Mouse (Mus musculus) forebrain, embryonic 12.5 days (tissue): ENCODE data around the gene Unc119b. TPM values are rescaled to one million over a fixed set of nuclear protein-coding genes. Genes with fewer than 3 reads are reported as not detected.
"Not testable (repeated sequence)": the region's sequence is repeated elsewhere in the genome, so short reads cannot be mapped to it uniquely, and the experiment has no call there.

Experiments used
- ATAC-seq: fragments of 200-750 bp; cut with Nextera tagmentation; 2 replicates; pipeline ENCODE4 v1.8.0; 2017; ENCODE audit warnings: moderate TSS enrichment; ENCODE audit not compliant: low FRiP score
- H3K27ac ChIP-seq: fragments of 300-500 bp; sonication (generic); 2 replicates; pipeline ENCODE4 v1.5.1; 2016; ENCODE audit warnings: mild to moderate bottlenecking
- H3K27me3 ChIP-seq: fragments of 300-500 bp; sonication (generic); 2 replicates; pipeline ENCODE4 v1.6.1; 2016; ENCODE audit warnings: mild to moderate bottlenecking
- H3K36me3 ChIP-seq: fragments of 300-500 bp; sonication (generic); replicated peaks from 2 replicates; pipeline ENCODE4 v1.6.1; 2016; ENCODE audit warnings: mild to moderate bottlenecking
- H3K4me1 ChIP-seq: fragments of 300-500 bp; sonication (generic); 2 replicates; pipeline ENCODE4 v1.6.1; 2016
- H3K4me2 ChIP-seq: fragments of 300-500 bp; sonication (generic); 2 replicates; pipeline ENCODE4 v1.6.1; 2016; ENCODE audit warnings: mild to moderate bottlenecking, moderate library complexity
- H3K4me3 ChIP-seq: fragments of 300-500 bp; sonication (generic); replicated peaks from 2 replicates; pipeline ENCODE4 v1.5.1; 2016; ENCODE audit warnings: mild to moderate bottlenecking
- H3K9ac ChIP-seq: fragments of 300-500 bp; sonication (generic); 2 replicates; pipeline ENCODE4 v1.6.1; 2016; ENCODE audit warnings: mild to moderate bottlenecking
- H3K9me3 ChIP-seq: fragments of 300-500 bp; sonication (generic); 2 replicates; pipeline ENCODE4 v1.6.1; 2016
- WGBS: fragments of 180-500 bp; shearing (Covaris S2); methylation state at CpG from one replicate; pipeline ENCODE4 v1.1.7; 2016; 5-methylcytosine and 5-hydroxymethylcytosine counted together
- polyA plus RNA-seq: library from polyadenylated mRNA; unstranded; fragments of >200 nt; fragmentation: Nextera tagmentation; extraction: Ambion mirVana; gene quantifications from 2 replicates; pipeline ENCODE4 v1.2.1, GENCODE M21; 2016

The Unc119b gene
- polyA plus RNA-seq, 1 experiment from 2014 or later, result 68.6 TPM

GRCm38 (mm10) chr5:115099530-115099929 lies 35.2 kb downstream of the Unc119b start:
- Histone ChIP-seq H3K4me1 (no peaks in the 10 kb centered on the region), H3K4me3 (no peak overlapping the region), H3K4me2 (no peak overlapping the region), H3K9ac (no peak overlapping the region), H3K9me3 (no peaks in the 10 kb centered on the region), H3K27ac (no peak overlapping the region), H3K27me3 (no peaks in the 10 kb centered on the region), H3K36me3 (peaks cover 80% of the 10 kb centered on the region)
- WGBS, result 87% methylated on average over 5 of the region's 5 CpGs
- ATAC-seq, result no peak

- no peak within 1 kb of the TSS for H3K9ac ChIP-seq
- H3K36me3 ChIP-seq, result peaks cover 77% of the 10 kb centered on the region
- no peak within 1 kb of the TSS for H3K27ac ChIP-seq
- 92% methylated on average over 8 of the region's 8 CpGs for WGBS
- no peak within 1 kb of the TSS for H3K4me2 ChIP-seq
- H3K27me3 ChIP-seq, result no peaks in the 10 kb centered on the region
- H3K4me1 ChIP-seq, result no peaks in the 10 kb centered on the region
- H3K9me3 ChIP-seq, result no peaks in the 10 kb centered on the region
- ATAC-seq, result no peak
- H3K4me3 ChIP-seq, result no peak within 1 kb of the TSS
These were observed 36.6 kb downstream of the Unc119b start, which contains the start of gene Gm10401 for GRCm38 (mm10) chr5:115098195-115098594. Gm10401 (minus strand) TSS chr5:115098295.

- Histone ChIP-seq H3K4me1 (no peaks in the 10 kb centered on the region), H3K27me3 (no peaks in the 10 kb centered on the region), H3K36me3 (peaks cover 76% of the 10 kb centered on the region), H3K9me3 (peaks cover 4% of the 10 kb centered on the region; the same call in 1 of the 2 replicates), H3K27ac (no peak overlapping the region), H3K4me2 (no peak overlapping the region), H3K9ac (no peak overlapping the region), H3K4me3 (no peak overlapping the region)
- WGBS, result 91% methylated on average over 6 of the region's 6 CpGs
- ATAC-seq, result no peak
These were observed 43.0 kb downstream of the Unc119b start for GRCm38 (mm10) chr5:115091776-115092175.

DNA sequence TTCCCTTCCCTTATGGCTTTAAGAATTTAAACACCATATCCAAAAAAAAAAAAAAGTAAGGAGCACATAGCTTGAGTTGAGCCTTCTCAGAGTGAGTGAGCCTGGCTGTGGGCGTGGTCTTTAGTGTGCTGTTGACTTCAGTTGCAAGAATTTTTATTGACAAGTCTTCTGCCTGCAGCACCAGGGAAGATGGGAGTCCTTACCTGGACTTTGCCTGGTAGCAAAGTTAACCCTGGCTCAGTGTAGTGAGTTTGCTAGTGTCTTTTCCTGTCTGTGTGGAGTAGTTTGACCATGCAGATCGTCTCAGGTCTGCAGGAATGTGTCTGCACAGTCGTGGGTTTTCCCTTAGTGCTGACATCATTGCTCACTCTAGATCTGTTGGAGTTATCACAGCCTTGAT lies 43.8 kb downstream of the Unc119b start:
- H3K4me1 ChIP-seq, result no peaks in the 10 kb centered on the region
- no peak overlapping the region for H3K27ac ChIP-seq
- H3K4me2 ChIP-seq, result no peak overlapping the region
- no peak overlapping the region for H3K9ac ChIP-seq
- H3K27me3 ChIP-seq, result no peaks in the 10 kb centered on the region
- H3K36me3 ChIP-seq, result peaks cover 76% of the 10 kb centered on the region
- H3K9me3 ChIP-seq, result peaks cover 4% of the 10 kb centered on the region; the same call in 1 of the 2 replicates
- no peak overlapping the region for H3K4me3 ChIP-seq
- no peak for ATAC-seq
- 91% methylated on average over 3 of the region's 3 CpGs for WGBS

DNA sequence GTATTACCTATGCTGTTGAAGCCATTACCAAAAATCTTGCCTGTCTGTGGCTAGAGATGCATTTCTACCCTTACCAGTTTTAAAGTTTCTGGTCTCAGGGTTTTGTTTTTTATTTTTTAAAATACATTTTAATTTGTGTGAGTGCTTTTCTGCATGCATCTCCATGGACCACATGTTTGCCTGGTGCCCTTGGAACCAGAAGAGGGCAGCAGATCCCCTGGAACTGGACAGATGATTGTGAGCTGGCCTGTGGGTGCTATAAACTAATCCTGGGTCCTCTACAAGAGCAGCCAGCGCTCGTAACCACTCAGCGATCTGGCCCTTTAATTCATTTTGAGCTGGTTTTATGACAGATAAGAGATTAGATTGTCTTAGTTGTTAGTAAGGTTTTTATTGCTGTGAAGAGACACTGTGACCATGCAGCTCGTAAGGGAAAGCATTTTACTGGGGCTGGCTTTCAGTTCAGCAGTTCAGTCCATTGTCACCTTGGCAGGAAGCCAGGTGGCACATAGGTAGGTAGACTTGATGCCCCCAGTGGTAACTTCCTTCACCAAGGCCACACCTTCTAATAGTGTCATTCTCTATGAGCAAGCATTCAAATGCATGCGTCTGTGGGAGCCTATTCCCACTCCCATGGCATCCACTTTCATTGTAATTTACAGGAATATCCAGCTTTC lies 45.0 kb downstream of the Unc119b start:
- Histone ChIP-seq H3K4me3 (no peak overlapping the region), H3K36me3 (peaks cover 73% of the 10 kb centered on the region)

GRCm38 (mm10) chr5:115085675-115086074 lies 49.1 kb downstream of the Unc119b start:
- H3K36me3 ChIP-seq, result peaks cover 78% of the 10 kb centered on the region
- H3K4me1 ChIP-seq, result no peaks in the 10 kb centered on the region
- no peak overlapping the region for H3K27ac ChIP-seq
- 95% methylated on average over 2 of the region's 2 CpGs for WGBS
- ATAC-seq, result no peak
- H3K4me2 ChIP-seq, result no peak overlapping the region
- no peak overlapping the region for H3K9ac ChIP-seq
- no peaks in the 10 kb centered on the region for H3K27me3 ChIP-seq
- peaks cover 4% of the 10 kb centered on the region; the same call in 1 of the 2 replicates for H3K9me3 ChIP-seq
- H3K4me3 ChIP-seq, result no peak overlapping the region

More for the DNA sequence above, 45.0 kb downstream of the Unc119b start:
- Histone ChIP-seq H3K27ac (no peak overlapping the region), H3K4me1 (no peaks in the 10 kb centered on the region), H3K9ac (no peak overlapping the region), H3K4me2 (no peak overlapping the region), H3K27me3 (no peaks in the 10 kb centered on the region), H3K9me3 (peaks cover 4% of the 10 kb centered on the region; the same call in 1 of the 2 replicates)
- WGBS, result 94% methylated on average over 5 of the region's 5 CpGs
- ATAC-seq, result no peak

- Histone ChIP-seq H3K36me3 (peaks cover 59% of the 10 kb centered on the region), H3K4me1 (no peaks in the 10 kb centered on the region), H3K9ac (no peak overlapping the region), H3K9me3 (no peaks in the 10 kb centered on the region), H3K4me2 (no peak overlapping the region), H3K27me3 (no peaks in the 10 kb centered on the region), H3K4me3 (no peak overlapping the region), H3K27ac (no peak overlapping the region)
- 91% methylated on average over 6 of the region's 6 CpGs for WGBS
- no peak for ATAC-seq
These were observed 51.3 kb downstream of the Unc119b start for GRCm38 (mm10) chr5:115083492-115083891.

DNA sequence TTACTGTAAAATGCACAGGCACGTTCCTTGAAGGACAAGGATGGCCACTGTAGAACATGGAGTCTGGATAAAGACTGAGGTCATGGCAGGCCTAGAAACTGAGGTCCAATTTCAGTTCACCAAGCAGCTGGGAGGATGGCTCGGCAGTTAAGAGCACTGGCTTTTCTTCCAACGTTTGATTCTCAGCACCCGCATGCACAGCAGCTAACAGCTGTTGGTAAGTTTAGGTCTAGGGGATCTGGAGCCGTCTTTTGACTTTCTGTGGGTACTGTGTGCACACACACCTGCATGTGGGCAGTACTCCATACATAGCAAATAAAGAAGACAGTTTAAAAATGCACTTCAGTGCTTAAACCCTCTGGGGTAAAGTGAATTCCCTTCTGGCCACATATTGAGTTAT lies 53.1 kb downstream of the Unc119b start:
- Histone ChIP-seq H3K9me3 (no peaks in the 10 kb centered on the region), H3K4me2 (no peak overlapping the region), H3K9ac (no peak overlapping the region), H3K4me3 (no peak overlapping the region), H3K36me3 (peaks cover 44% of the 10 kb centered on the region), H3K27ac (no peak overlapping the region), H3K4me1 (no peaks in the 10 kb centered on the region), H3K27me3 (no peaks in the 10 kb centered on the region)
- no peak for ATAC-seq
- 88% methylated on average over 5 of the region's 5 CpGs for WGBS

DNA sequence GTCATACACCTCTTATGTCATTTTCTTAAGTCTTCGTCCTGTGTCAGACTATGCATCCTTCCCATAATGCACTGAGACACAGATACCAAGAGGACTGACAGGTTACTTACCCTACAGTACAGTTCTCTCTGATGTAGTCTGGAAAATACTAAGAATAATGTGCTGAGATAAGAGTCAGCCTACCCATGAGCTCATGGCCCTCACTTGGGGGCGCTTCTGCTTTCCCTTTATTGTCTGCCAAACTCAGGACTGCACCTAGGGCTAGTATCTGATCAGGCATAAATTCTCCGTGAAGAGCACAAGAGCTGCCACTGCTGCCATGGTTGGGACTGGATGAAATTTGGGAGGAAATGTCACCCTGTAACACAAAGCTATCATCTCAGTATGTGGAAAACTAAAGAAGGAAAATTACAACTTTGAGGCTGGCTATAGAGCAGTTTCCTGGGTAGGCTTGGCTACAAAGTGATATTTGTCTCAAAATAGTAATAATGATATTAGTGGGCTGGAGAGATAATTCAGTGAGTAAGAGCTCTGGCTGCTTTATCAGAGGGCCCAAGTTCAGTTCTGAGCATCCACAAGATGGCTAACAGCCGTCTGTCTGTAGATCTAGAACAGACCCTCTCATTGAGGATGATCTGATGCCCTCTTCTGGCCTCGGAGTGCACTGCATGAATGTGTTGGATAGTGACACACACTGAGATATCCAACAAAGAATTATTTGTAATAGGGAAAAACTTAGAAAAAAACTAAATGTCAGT lies 58.5 kb downstream of the Unc119b start:
- no peak overlapping the region for H3K4me3 ChIP-seq
- no peaks in the 10 kb centered on the region for H3K27me3 ChIP-seq
- no peaks in the 10 kb centered on the region for H3K9me3 ChIP-seq
- no peak overlapping the region for H3K27ac ChIP-seq
- 64% methylated on average over 5 of the region's 5 CpGs for WGBS
- peaks cover 2% of the 10 kb centered on the region; the same call in 1 of the 2 replicates for H3K4me1 ChIP-seq
- no peak for ATAC-seq
- H3K4me2 ChIP-seq, result no peak overlapping the region
- no peak overlapping the region for H3K9ac ChIP-seq
- H3K36me3 ChIP-seq, result peaks cover 16% of the 10 kb centered on the region; the same call in 1 of the 2 replicates

DNA sequence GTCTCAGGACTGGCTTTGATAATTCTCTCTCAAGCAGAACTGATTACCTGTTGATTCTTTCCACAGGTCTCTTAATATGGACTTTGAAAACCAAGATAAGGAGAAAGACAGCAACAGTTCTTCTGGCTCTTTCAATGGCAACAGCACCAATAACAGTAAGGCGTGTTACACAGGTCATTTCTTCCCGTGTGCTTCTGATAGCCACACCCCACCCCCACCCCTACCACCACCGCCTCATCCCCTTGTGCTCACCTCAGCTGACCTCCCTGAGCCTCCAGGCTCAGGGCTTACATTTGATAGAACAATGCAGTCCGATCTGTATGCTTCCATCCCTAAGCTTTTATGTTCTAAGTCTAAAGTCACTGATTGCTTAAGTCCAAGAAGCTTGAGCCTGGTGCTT lies 60.0 kb downstream of the Unc119b start:
- ATAC-seq, result no peak

GRCm38 (mm10) chr5:115073306-115073705 lies 61.5 kb downstream of the Unc119b start:
- WGBS, result 93% methylated on average over 8 of the region's 8 CpGs
- not testable (repeated sequence) for H3K4me1 ChIP-seq, H3K27ac ChIP-seq, ATAC-seq, H3K27me3 ChIP-seq, H3K9ac ChIP-seq, H3K9me3 ChIP-seq, H3K4me2 ChIP-seq, H3K4me3 ChIP-seq
- peaks cover 13% of the 10 kb centered on the region; the same call in 1 of the 2 replicates for H3K36me3 ChIP-seq

More for the DNA sequence above, 60.0 kb downstream of the Unc119b start:
- no peak overlapping the region for H3K4me3 ChIP-seq
- H3K4me2 ChIP-seq, result no peak overlapping the region
- H3K27ac ChIP-seq, result no peak overlapping the region
- WGBS, result 87% methylated on average over 4 of the region's 4 CpGs
- H3K36me3 ChIP-seq, result peaks cover 13% of the 10 kb centered on the region; the same call in 1 of the 2 replicates
- no peak overlapping the region for H3K9ac ChIP-seq
- peaks cover 2% of the 10 kb centered on the region; the same call in 1 of the 2 replicates for H3K4me1 ChIP-seq
- H3K27me3 ChIP-seq, result no peaks in the 10 kb centered on the region
- H3K9me3 ChIP-seq, result no peaks in the 10 kb centered on the region
